ENCODE assay signal across 8 mouse cellular contexts in the genomic region with DNA sequence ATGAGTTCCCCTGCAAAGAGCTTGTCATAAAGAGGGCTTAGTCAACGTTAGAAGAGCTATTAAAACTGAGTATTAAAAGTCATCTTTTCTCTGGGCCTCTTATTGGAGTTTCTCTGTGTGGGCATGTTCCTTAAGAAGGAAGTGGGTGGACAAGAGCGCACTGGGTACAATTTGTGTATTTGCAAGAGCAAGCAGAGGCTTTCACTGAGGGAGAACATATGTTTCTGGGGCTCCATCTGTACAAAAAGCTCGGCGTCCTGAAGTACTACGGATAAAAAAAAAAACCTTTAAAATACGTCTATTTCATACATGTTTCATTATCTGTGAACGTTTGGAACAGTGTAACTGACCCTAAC. TPM values are rescaled to one million over a fixed set of nuclear protein-coding genes. Genes with fewer than 3 reads are reported as not detected.
DNase-seq lines count a peak whose midpoint lies in the region; ATAC-seq and TF ChIP-seq lines count a peak whose summit lies in the region.

No protein-coding gene starts in this region.

- H3K27ac ChIP-seq in embryonic facial prominence, embryonic 11.5 days (replicated peaks; ENCODE audit: low read depth, low read length) = no peak overlapping the region
- H3K27ac ChIP-seq in hindbrain, postnatal 0 days = no peak overlapping the region
- no peak overlapping the region for H3K27ac ChIP-seq in midbrain, embryonic 14.5 days (replicated peaks; ENCODE audit: low read depth, low read length)

- H3K4me3 ChIP-seq in embryonic facial prominence, embryonic 11.5 days (ENCODE audit: low read depth, low read length) = peak overlapping the region; percentile 55
- H3K4me3 ChIP-seq in hindbrain, postnatal 0 days (ENCODE audit: low read length) = peak overlapping the region; percentile 63
- peak overlapping the region; percentile 68 for H3K4me3 ChIP-seq in midbrain, embryonic 14.5 days (replicated peaks; ENCODE audit: low read depth, low read length)

- no peaks in the 10 kb centered on the region for H3K36me3 ChIP-seq in embryonic facial prominence, embryonic 11.5 days (replicated peaks; ENCODE audit: control insufficient read depth, insufficient read depth, low read depth, low read length)
- H3K36me3 ChIP-seq in hindbrain, postnatal 0 days (ENCODE audit: insufficient read depth, low read length) = no peaks in the 10 kb centered on the region
- no peaks in the 10 kb centered on the region for H3K36me3 ChIP-seq in midbrain, embryonic 14.5 days (ENCODE audit: control insufficient read depth, insufficient read depth, low read length)

- H3K9me3 ChIP-seq in embryonic facial prominence, embryonic 11.5 days (replicated peaks; ENCODE audit: control insufficient read depth, low read length) = no peaks in the 10 kb centered on the region
- no peaks in the 10 kb centered on the region for H3K9me3 ChIP-seq in hindbrain, postnatal 0 days (ENCODE audit: low read length)
- no peaks in the 10 kb centered on the region for H3K9me3 ChIP-seq in midbrain, embryonic 14.5 days (ENCODE audit: control insufficient read depth, low read length)

- DNase-seq in layer of hippocampus, adult 11-12 months (ENCODE audit: low spot score) = peak; percentile 23
- no peak for DNase-seq in layer of hippocampus, postnatal 10 days (ENCODE audit: low spot score in 2 of 2)
- no peak for DNase-seq in embryonic facial prominence, embryonic 11.5 days (ENCODE audit: low spot score)
- no peak for DNase-seq in hindbrain, postnatal 0 days (ENCODE audit: low spot score)
- DNase-seq in midbrain, embryonic 14.5 days = no peak
- DNase-seq in natural killer cell, adult 2 months (ENCODE audit: low spot score in 2 of 2) = no peak
- no peak for DNase-seq in adrenal gland, adult 18-20 months (ENCODE audit: low spot score in 2 of 2)
- no peak for DNase-seq in cerebellum, postnatal 4 days (ENCODE audit: low spot score in 2 of 2)

- WGBS in embryonic facial prominence, embryonic 11.5 days = 20% methylated on average over 7 of the region's 7 CpGs
- 13% methylated on average over 7 of the region's 7 CpGs for WGBS in hindbrain, postnatal 0 days
- 22% methylated on average over 7 of the region's 7 CpGs for WGBS in midbrain, embryonic 14.5 days

- H3K4me2 ChIP-seq in embryonic facial prominence, embryonic 11.5 days (ENCODE audit: low read depth, low read length) = peak overlapping the region; percentile 98
- peak overlapping the region; percentile 99 for H3K4me2 ChIP-seq in hindbrain, postnatal 0 days (ENCODE audit: low read depth, low read length)
- H3K4me2 ChIP-seq in midbrain, embryonic 14.5 days (ENCODE audit: low read length) = peak overlapping the region; percentile 100

- no peak overlapping the region for H3K9ac ChIP-seq in embryonic facial prominence, embryonic 11.5 days (replicated peaks; ENCODE audit: low read length)
- peak overlapping the region; percentile 50; the same call in 1 of the 2 replicates for H3K9ac ChIP-seq in hindbrain, postnatal 0 days (replicated peaks; ENCODE audit: low read length)
- H3K9ac ChIP-seq in midbrain, embryonic 14.5 days (replicated peaks; ENCODE audit: low read length) = peak overlapping the region; percentile 62

- no peak for ATAC-seq in embryonic facial prominence, embryonic 11.5 days (replicated peaks; ENCODE audit: insufficient number of reproducible peaks, low FRiP score, low TSS enrichment, low read depth)
- ATAC-seq in hindbrain, postnatal 0 days = no peak
- no peak for ATAC-seq in midbrain, embryonic 14.5 days (ENCODE audit: low FRiP score, low TSS enrichment)

- H3K27me3 ChIP-seq in embryonic facial prominence, embryonic 11.5 days (ENCODE audit: control insufficient read depth, insufficient read depth, low read length) = peaks cover 15% of the 10 kb centered on the region; the same call in 1 of the 2 replicates
- H3K27me3 ChIP-seq in hindbrain, postnatal 0 days (ENCODE audit: insufficient read depth, low read length) = peaks cover 16% of the 10 kb centered on the region; the same call in 1 of the 2 replicates
- H3K27me3 ChIP-seq in midbrain, embryonic 14.5 days (ENCODE audit: control insufficient read depth, insufficient read depth, low read length) = peaks cover 30% of the 10 kb centered on the region

- TF ChIP-seq CTCF in hindbrain, postnatal 0 days (IDR thresholded peaks at IDR 0.05; ENCODE audit: low read depth) = no peak

- H3K4me1 ChIP-seq in embryonic facial prominence, embryonic 11.5 days (ENCODE audit: control insufficient read depth, insufficient read depth, low read length) = no peaks in the 10 kb centered on the region
- no peaks in the 10 kb centered on the region for H3K4me1 ChIP-seq in hindbrain, postnatal 0 days (ENCODE audit: insufficient read depth, low read length)
- H3K4me1 ChIP-seq in midbrain, embryonic 14.5 days (ENCODE audit: control insufficient read depth, insufficient read depth, low read length) = 0 out of 2 replicates have a peak, but pooled peaks cover 7% of the 10 kb centered on the region

RNA-seq across cellular contexts. Expression of a gene that starts 0.4 kb away (rescaled TPM):
- 10 to 100 TPM; 23.9 to 26.0 TPM for total RNA-seq in layer of hippocampus, postnatal 10 days (2021)
- polyA plus RNA-seq in embryonic facial prominence, embryonic 11.5 days (2014; fragmentation: Nextera tagmentation; extraction: Ambion mirVana) = 5.1 TPM in 2 replicates
- total RNA-seq in hindbrain, postnatal 0 days (2014; rRNA removed) = 1.8 and 1.9 TPM in 2 replicates
- polyA plus RNA-seq in hindbrain, postnatal 0 days (2015; fragmentation: Nextera tagmentation; extraction: Ambion mirVana) = 1.4 and 1.7 TPM in 2 replicates
- 0.59 and 1.3 TPM in 2 replicates for polyA plus RNA-seq in midbrain, embryonic 14.5 days (2014; fragmentation: Nextera tagmentation; extraction: Ambion mirVana)
- total RNA-seq in adrenal gland, adult 18-20 months (2021) = 10 to 100 TPM in 1 of 2 experiments, 1 to 10 TPM in 1; 4.0 to 10.9 TPM
